Mouse (Mus musculus): ENCODE results near the gene Prkar2b. TPM values are rescaled to one million over a fixed set of nuclear protein-coding genes. Genes with fewer than 3 reads are reported as not detected.
A peak's percentile ranks its signal among the peaks of the same experiment; 100 is the strongest.

Prkar2b gene
- 10 to 100 TPM; 43.9 to 46.2 TPM for total RNA-seq (2021)
- long read RNA-seq, experiment 1, transcript Prkar2b-202 (11 exons, 3,378 nt): major isoform, 28 of 30 reads
- long read RNA-seq, experiment 1, partial matches to known transcripts: 0 of 30 reads
- long read RNA-seq, experiment 1, other reads (novel, unspliced or antisense): 1 of 30 reads
- long read RNA-seq, experiment 2, transcript Prkar2b-202 (11 exons, 3,378 nt): major isoform, 38 of 45 reads
- long read RNA-seq, experiment 2, partial matches to known transcripts: 1 of 45 reads
- long read RNA-seq, experiment 2, other reads (novel, unspliced or antisense): 3 of 45 reads

- peak; percentile 90 to 95 for DNase-seq (ENCODE audit: low spot score in 2 of 2)
These were observed at the start of gene Prkar2b for GRCm38 (mm10) chr12:32061090-32061930. Prkar2b (minus strand) TSS chr12:32061296.

- DNase-seq (ENCODE audit: low spot score in 2 of 2): no peak
These were observed 48.1 kb upstream of the Prkar2b start for GRCm38 (mm10) chr12:32109201-32109600.

DNA sequence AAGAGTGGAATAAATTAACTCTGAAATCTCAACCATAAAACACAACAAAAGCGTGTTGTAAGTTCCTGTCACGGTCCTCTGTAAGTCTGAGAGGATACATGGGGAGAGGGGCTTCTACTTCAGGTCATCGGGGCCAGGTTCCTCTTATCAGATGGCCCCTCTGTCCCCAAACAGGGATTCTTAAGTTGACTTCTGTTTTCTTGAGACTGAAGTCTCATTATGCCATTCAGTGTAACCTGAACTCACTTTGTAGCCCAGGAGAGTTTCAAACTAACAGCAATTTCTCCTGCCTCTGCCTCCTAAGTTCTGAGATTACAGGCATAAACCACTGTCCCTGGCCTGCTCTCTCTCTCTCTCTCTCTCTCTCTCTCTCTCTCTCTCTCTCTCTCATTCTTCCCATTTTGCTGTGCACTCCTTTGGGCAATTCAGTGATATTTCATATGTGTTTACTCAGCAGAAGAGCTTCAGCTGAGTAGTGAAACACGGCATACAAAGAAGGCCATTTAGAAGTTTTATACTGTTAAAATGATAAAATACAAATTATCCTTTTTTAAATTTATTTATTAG, 43.9 kb upstream of the Prkar2b start:
- DNase-seq (ENCODE audit: low spot score in 2 of 2): no peak

DNA sequence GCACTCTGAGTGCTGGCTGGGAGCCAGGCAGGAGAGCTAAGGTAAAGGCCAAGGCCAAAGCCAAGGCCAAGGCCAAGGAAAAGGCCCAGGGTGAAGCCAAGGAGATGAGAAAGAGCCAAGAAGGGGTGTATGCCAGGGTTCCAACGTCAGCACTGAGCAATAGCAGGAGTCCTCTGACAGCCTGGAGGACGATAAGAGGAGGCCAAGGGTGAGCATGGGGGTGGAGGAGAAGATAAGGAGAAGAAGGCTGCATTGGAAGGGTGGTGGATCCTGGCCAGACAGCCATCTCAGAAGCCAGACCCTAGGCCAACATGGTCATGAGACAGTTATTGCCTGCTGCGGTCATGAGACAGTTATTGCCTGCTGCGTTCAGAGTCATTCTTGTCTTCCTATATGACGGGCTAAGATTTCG, 43.4 kb upstream of the Prkar2b start:
- no peak for DNase-seq (ENCODE audit: low spot score in 2 of 2)

DNA sequence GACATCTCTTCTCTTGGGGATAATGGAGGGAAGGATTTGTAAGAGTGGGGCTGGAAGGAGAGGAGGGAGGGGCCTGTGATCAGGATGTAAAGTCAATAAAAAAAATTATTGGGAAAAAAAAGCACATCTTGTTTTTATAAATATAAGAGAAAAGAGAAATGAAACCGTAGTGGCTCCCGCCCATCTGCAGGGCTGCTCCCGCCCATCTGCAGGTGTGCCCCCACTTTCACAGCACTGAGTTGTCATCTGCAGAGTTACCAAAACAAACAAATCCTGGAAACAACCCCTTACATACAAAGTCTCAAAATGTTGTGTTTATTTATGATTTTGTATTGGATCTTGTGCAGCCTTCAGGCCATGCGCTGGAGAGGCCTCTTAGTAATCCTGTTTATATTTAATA, 40.2 kb upstream of the Prkar2b start:
- no peak for DNase-seq (ENCODE audit: low spot score in 2 of 2)

DNA sequence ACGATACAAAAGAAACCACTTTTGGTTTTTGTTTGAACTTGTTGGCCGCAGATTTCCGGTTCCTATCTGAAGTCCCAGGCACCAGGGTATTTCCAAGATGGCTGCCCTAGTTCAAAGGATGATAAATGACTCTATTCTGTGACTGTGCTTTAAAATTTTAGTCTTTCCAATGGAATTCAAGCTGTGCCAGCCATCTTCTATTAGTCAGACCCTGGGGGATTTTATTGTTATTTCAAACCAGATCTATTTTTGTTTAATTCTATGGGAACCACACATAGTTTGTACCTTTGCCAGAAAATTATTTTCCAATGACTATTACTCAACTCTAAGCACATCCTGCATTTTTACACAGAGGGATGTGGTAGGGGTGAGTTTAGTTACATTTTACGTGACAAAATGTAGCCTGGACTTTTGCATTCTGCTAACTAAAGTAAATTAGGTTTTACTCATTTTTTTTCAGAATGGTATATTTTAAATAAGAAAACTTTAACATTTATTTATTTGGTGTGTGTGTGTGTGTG, 38.6 kb upstream of the Prkar2b start:
- DNase-seq (ENCODE audit: low spot score in 2 of 2): no peak

GRCm38 (mm10) chr12:32098596-32098995, 37.5 kb upstream of the Prkar2b start:
- DNase-seq (ENCODE audit: low spot score in 2 of 2): no peak

- no peak for DNase-seq (ENCODE audit: low spot score in 2 of 2)
These were observed 36.0 kb upstream of the Prkar2b start for GRCm38 (mm10) chr12:32097107-32097506.

DNA sequence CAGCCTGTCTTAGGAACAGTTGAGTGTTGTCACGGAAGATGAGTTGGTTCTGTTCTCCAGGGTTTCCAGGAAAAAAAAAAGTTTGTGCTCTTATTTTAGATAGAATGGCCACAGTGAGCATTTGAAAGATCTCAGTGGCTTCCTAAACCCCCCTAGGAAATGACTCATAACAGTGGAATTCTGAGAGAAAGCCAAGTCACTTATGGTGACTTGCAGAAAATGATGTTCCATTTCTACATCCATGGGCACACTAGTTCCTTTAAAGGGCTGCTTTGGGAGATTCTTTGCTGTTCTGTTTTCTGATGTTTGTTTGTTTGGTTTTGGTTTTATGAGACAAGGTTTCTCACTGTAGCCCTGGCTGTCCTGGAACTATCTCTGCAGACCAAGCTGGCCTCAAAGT, 34.1 kb upstream of the Prkar2b start:
- no peak for DNase-seq (ENCODE audit: low spot score in 2 of 2)

- no peak for DNase-seq (ENCODE audit: low spot score in 2 of 2)
These were observed 31.4 kb upstream of the Prkar2b start for GRCm38 (mm10) chr12:32092452-32092851.

DNA sequence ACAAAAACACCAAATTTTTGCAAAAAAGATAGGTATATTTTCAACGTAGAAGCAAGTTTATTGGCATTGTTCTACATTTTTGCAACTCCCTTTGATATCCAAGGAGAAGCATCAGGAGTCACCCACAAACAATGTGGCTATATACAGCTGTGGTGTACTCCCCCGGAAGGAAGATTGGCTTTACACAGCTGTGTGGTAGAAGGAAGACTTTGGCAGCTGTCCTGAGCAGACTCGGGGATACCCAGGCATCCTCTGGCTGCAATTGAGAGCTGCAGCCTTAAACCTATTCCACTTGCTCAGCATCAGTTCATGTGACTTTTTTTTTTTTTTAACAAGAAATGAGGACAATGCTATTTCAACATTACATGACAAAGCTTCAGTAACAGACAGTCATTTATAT, 27.5 kb upstream of the Prkar2b start:
- DNase-seq (ENCODE audit: low spot score in 2 of 2): no peak

GRCm38 (mm10) chr12:32087339-32087738, 26.2 kb upstream of the Prkar2b start:
- no peak for DNase-seq (ENCODE audit: low spot score in 2 of 2)

DNA sequence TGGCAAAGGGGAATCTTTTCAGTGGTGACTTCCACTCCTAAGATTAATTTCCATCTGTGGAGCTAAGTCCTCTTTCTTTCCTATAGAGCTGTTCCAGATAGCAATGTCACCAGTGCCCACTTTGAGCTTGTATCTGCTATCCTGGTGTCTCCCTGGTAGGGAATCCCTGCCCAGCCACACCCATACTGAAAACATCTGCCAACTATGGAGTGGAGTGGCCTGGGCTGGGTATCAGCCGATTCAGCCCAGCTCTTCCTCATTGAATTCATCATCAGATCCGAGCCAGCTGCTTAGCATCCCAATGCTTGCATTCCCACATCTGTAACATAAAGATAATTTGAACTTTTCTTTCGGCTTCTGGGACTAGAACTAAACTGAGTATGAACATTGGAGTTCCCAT, 25.8 kb upstream of the Prkar2b start:
- DNase-seq (ENCODE audit: low spot score in 2 of 2): no peak

DNA sequence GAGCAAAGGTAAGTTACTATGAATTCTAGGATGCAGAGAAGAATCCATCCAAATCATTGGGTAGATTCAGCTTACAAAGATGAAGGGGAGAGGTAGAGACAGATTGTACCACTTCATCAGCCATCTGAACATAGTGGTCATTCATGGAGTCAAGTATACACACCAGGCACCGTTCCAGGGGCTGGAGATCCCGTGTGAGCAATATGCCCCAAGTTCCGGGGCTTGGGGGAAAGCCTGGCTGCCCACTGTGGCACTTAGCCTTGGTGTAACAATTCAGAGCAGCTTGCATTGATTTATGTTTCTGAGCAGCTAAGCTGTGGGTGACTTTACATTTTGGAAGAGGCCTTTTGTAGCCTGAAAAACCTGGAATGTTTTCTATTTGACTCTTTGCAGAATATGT, 24.8 kb upstream of the Prkar2b start:
- DNase-seq (ENCODE audit: low spot score in 2 of 2): no peak

- no peak for DNase-seq (ENCODE audit: low spot score in 2 of 2)
These were observed 24.1 kb upstream of the Prkar2b start for GRCm38 (mm10) chr12:32085189-32085588.

GRCm38 (mm10) chr12:32084601-32085000, 23.5 kb upstream of the Prkar2b start:
- no peak for DNase-seq (ENCODE audit: low spot score in 2 of 2)

- no peak for DNase-seq (ENCODE audit: low spot score in 2 of 2)
These were observed 19.6 kb upstream of the Prkar2b start for GRCm38 (mm10) chr12:32080692-32081091.

GRCm38 (mm10) chr12:32077403-32077802, 16.3 kb upstream of the Prkar2b start:
- DNase-seq (ENCODE audit: low spot score in 2 of 2): no peak

- DNase-seq (ENCODE audit: low spot score in 2 of 2): peak in 1 of 2 experiments; percentile 52
These were observed 15.0 kb upstream of the Prkar2b start for GRCm38 (mm10) chr12:32075831-32076715.

DNA sequence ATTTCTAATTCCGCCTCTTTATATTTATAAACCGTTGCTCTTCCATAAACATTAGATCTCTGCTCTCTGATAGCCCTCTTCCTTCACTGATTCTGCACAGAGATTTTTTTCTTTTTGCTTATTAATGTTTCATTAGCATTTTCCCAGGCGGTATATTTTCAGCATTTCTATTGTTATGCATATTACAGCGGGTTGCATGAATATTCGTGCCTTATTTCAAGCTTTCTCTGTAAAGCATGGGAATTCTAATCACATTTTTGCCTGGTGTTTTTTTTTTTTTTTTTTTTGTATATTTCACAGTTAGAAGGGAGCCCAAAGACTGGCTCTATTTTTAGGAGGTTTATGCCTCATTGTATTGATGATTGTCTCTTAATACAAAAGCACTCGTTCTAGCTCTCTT, 13.2 kb upstream of the Prkar2b start:
- DNase-seq (ENCODE audit: low spot score in 2 of 2): no peak

DNA sequence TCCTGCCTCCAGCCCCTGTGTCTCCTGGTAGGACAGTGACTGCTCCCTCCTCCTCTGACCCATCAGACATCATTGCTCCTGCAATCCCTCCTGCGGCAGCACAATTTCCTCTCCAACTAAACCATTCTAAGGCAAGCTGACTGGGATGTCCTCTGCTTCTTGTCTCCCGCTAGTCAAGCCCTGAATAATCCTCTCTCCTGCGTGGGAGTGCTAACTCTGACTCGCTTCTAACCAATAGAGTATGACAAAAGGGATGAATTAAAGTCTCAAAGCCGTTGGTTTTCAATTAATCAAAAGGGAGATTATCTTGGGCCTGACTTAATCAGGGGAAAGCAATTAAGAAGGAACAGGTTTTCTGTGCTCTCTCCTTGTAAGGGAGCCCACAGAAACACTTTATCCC, 4.9 kb upstream of the Prkar2b start:
- no peak for DNase-seq (ENCODE audit: low spot score in 2 of 2)

All from layer of hippocampus, postnatal 14 days (tissue).